Mouse (Mus musculus): Measurements from ENCODE around the gene Tnfrsf14.

Tnfrsf14 gene

GRCm38 (mm10) chr4:154882014-154882659, 46.2 kb downstream of the Tnfrsf14 start:
- DNase-seq (ENCODE audit: low spot score in 2 of 2), result no peak

GRCm38 (mm10) chr4:154880730-154881129, 47.6 kb downstream of the Tnfrsf14 start:
- no peak for DNase-seq (ENCODE audit: low spot score in 2 of 2)

GRCm38 (mm10) chr4:154877864-154878548, 50.4 kb downstream of the Tnfrsf14 start:
- peak; percentile 92 to 95 for DNase-seq (ENCODE audit: low spot score in 2 of 2)

GRCm38 (mm10) chr4:154873186-154873585, 55.2 kb downstream of the Tnfrsf14 start:
- DNase-seq (ENCODE audit: low spot score in 2 of 2), result no peak
